Mouse (Mus musculus) CH12.LX (cell line): ENCODE data around the gene Ano7.

Experiments
- CTCF ChIP-seq, 2 experiments: IDR thresholded peaks in 1 of 2; conservative IDR thresholded peaks in 1 of 2; 2 replicates each; pipeline ENCODE4 v1.5.1; 2011 to 2012; ENCODE audit warnings: low read depth in 2 of 2, low read length in 2 of 2, improper control_type of control experiment in 1 of 2, inconsistent platforms in 1 of 2, mild to moderate bottlenecking in 1 of 2, moderate library complexity in 1 of 2
- EP300 ChIP-seq: IDR thresholded peaks from 2 replicates; pipeline ENCODE4 v1.6.1; 2011; ENCODE audit warnings: low read length, improper control_type of control experiment
- MYC ChIP-seq: IDR thresholded peaks from 2 replicates; pipeline ENCODE4 v1.6.1; 2011; ENCODE audit warnings: low read depth, mild to moderate bottlenecking, improper control_type of control experiment, low read length

DNA sequence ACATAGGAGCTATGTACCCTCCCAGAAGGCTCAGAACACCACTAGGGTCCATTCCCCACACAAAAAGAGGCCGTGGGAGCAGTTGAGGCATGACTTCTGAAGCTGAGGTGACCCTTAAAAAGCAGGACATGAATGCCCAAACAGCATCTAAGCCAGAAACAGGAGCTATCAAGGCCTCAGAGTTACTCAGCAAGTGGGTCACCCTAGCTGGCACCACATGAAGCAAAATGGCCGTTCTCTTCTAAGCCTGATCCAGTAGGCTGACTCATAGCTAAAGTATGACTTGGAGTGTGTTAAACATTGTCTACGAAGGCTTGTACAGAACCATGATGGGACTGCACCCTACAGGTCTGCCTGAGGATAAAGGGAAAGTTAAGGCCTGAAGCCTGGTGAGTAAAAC lies 47.3 kb upstream of the Ano7 start:
- TF ChIP-seq EP300 (no peak), MYC (no peak), CTCF (conservative IDR thresholded peaks at IDR 0.05 in 1 of 2, IDR thresholded peaks at IDR 0.05 in 1 of 2; ENCODE audit: low read depth in 2 of 2, low read length in 2 of 2) (no peak)
